Mouse (Mus musculus) natural killer cell, adult 2 months (primary cell): Measurements from ENCODE around the gene Zfp316.

ENCODE experiments used
- DNase-seq, 2 experiments: peaks; one replicate each; pipeline ENCODE4 v3.0.0; 2022; ENCODE audit warnings: low spot score in 2 of 2

The Zfp316 gene

GRCm38 (mm10) chr5:143222287-143222686, 47.5 kb downstream of the Zfp316 start:
- no peak for DNase-seq

DNA sequence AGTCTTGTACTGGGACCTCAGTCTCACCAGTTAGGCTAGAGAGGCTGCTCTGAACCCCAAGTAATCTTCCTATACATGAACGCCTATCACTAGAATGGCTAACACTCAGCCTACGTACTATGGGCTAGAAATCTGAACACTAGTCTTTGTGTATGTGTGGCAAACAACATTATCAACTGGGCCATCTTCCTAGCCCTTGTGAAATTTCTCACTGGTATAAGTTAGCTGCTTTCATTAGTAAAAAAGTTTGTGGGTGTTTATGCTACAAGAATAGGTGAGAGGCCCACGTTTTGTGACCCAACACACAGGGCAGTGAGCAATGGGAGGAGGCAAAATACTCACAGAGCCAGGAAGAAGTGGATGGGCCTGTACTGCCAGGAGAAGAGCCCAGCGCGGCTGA, 48.8 kb downstream of the Zfp316 start:
- DNase-seq: no peak

DNA sequence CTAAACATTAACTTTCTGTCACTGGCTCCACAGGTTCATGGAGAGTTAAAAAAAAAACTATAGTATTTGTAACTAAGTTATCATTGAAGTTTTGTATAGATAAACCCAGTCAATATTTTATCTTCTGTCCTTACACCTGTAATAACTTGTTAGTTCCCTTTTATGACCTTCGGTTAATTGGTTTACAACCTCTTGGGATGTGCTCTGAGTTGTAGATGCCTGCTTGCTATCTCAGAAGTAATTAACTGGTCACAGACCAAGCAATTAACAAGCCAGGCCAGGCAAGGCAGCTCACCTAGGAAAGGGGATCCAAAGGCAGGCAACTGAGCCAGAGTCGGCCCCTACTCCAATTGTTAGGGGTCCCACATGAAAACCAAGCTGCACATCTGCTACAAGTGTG, 56.0 kb downstream of the Zfp316 start:
- no peak for DNase-seq

- no peak for DNase-seq
These were observed 64.8 kb downstream of the Zfp316 start for GRCm38 (mm10) chr5:143205015-143205414.
